Mouse (Mus musculus): ENCODE results near the gene Bola3.
"Not testable (repeated sequence)": the region's sequence is repeated elsewhere in the genome, so short reads cannot be mapped to it uniquely, and the experiment has no call there.

Gene Bola3

GRCm38 (mm10) chr6:83348873-83349272 is at the start of gene Bola3:
Gene Bola3, plus strand, starts transcription at chr6:83349147.
- no peak for DNase-seq (ENCODE audit: low spot score in 2 of 2)

- no peak for DNase-seq (ENCODE audit: low spot score in 2 of 2)
These were observed 48.3 kb upstream of the Bola3 start for GRCm38 (mm10) chr6:83300447-83301229.

GRCm38 (mm10) chr6:83301294-83301693 is 47.7 kb upstream of the Bola3 start:
- DNase-seq (ENCODE audit: low spot score in 2 of 2) = no peak

GRCm38 (mm10) chr6:83302264-83302663 is 46.7 kb upstream of the Bola3 start:
- DNase-seq (ENCODE audit: low spot score in 2 of 2) = no peak

- DNase-seq (ENCODE audit: low spot score in 2 of 2) = no peak
These were observed 39.9 kb upstream of the Bola3 start for GRCm38 (mm10) chr6:83309017-83309416.

- no peak for DNase-seq (ENCODE audit: low spot score in 2 of 2)
These were observed 37.7 kb upstream of the Bola3 start for GRCm38 (mm10) chr6:83311206-83311605.

GRCm38 (mm10) chr6:83312021-83312420 is 36.9 kb upstream of the Bola3 start:
- no peak for DNase-seq (ENCODE audit: low spot score in 2 of 2)

- DNase-seq (ENCODE audit: low spot score in 2 of 2) = no peak
These were observed 36.4 kb upstream of the Bola3 start for GRCm38 (mm10) chr6:83312514-83312913.

GRCm38 (mm10) chr6:83315293-83315692 is 33.7 kb upstream of the Bola3 start:
- no peak for DNase-seq (ENCODE audit: low spot score in 2 of 2)

GRCm38 (mm10) chr6:83316022-83316421 is 32.9 kb upstream of the Bola3 start:
- DNase-seq (ENCODE audit: low spot score in 2 of 2) = peak in 1 of 2 experiments; percentile 9

- DNase-seq (ENCODE audit: low spot score in 2 of 2) = peak; percentile 82 to 94
These were observed 31.7 kb upstream of the Bola3 start for GRCm38 (mm10) chr6:83317108-83317741.

GRCm38 (mm10) chr6:83321927-83322326 is 27.0 kb upstream of the Bola3 start:
- DNase-seq (ENCODE audit: low spot score in 2 of 2) = no peak

GRCm38 (mm10) chr6:83322794-83323193 is 26.2 kb upstream of the Bola3 start:
- no peak for DNase-seq (ENCODE audit: low spot score in 2 of 2)

GRCm38 (mm10) chr6:83323652-83324419 is 25.1 kb upstream of the Bola3 start:
- DNase-seq (ENCODE audit: low spot score in 2 of 2) = no peak

- peak; percentile 80 to 90 for DNase-seq (ENCODE audit: low spot score in 2 of 2)
These were observed 23.2 kb upstream of the Bola3 start, which contains the start of the genes Mthfd2 and Mob1a for GRCm38 (mm10) chr6:83325525-83326393. Gene Mthfd2, minus strand, starts transcription at chr6:83325908. Gene Mob1a, plus strand, starts transcription at chr6:83326016.

- no peak for DNase-seq (ENCODE audit: low spot score in 2 of 2)
These were observed 22.6 kb upstream of the Bola3 start for GRCm38 (mm10) chr6:83326394-83326736.

- DNase-seq (ENCODE audit: low spot score in 2 of 2) = no peak
These were observed 22.2 kb upstream of the Bola3 start for GRCm38 (mm10) chr6:83326761-83327160.

GRCm38 (mm10) chr6:83327591-83328190 is 21.3 kb upstream of the Bola3 start:
- no peak for DNase-seq (ENCODE audit: low spot score in 2 of 2)

GRCm38 (mm10) chr6:83341387-83341786 is 7.6 kb upstream of the Bola3 start:
- DNase-seq (ENCODE audit: low spot score in 2 of 2) = no peak

- DNase-seq (ENCODE audit: low spot score in 2 of 2) = no peak
These were observed 6.0 kb upstream of the Bola3 start for GRCm38 (mm10) chr6:83342957-83343356.

- not testable (repeated sequence) for DNase-seq (ENCODE audit: low spot score in 2 of 2)
These were observed 3.7 kb upstream of the Bola3 start for GRCm38 (mm10) chr6:83345285-83345684.

Measured in cerebellum, postnatal 4 days (tissue).